ENCODE assay signal across 27 mouse cellular contexts in the genomic region with DNA sequence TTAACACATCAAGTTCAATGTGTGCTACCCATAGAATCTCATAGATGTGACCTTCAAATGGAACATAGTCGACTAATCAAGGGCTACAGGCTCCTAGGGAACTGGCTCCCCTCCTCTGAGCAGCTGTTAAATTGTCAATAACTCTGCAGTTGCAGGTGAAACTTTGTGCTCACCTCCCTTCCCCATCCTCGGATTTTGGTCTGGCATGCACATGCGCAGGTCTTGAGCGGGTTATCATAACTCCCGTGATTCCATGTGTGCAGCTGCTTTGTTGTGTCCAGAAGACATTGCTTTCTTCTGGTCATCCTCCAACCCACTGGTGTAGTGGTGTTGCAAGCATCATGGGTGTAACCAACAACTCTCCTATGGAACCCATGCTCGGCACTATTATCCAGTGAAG. TPM values are rescaled to one million over a fixed set of nuclear protein-coding genes. Genes with fewer than 3 reads are reported as not detected.
"Had no signal": no experiment of that assay in that cellular context is flagged by ENCODE, and none has a peak within 500 bp of the region (broad histone marks: within the 10 kb centered on the region; RNA-seq: fewer than 3 reads in every experiment).

No protein-coding gene starts in this region.

- DNase-seq: gastrocnemius, adult 2 months; gastrocnemius, postnatal 10 days; gastrocnemius, postnatal 25 days; heart, postnatal 14 days; heart, postnatal 4 days; kidney, adult 11 months; kidney, adult 2 months; kidney, adult 9 months; kidney, postnatal 10 days; kidney, postnatal 25 days; kidney, postnatal 4 days; liver, embryonic 13.5 days had no signal

- H3K9ac ChIP-seq: heart, embryonic 13.5 days; heart, embryonic 15.5 days; hindbrain, embryonic 12.5 days; hindbrain, embryonic 14.5 days; intestine, embryonic 15.5 days; kidney, embryonic 15.5 days; limb, embryonic 12.5 days; liver, embryonic 13.5 days had no signal

- ATAC-seq: forebrain, embryonic 16.5 days; hindbrain, embryonic 16.5 days; inflammation-experienced regulatory T-cells, adult 6 months; intestine, embryonic 15.5 days had no signal

- H3K36me3 ChIP-seq: heart, embryonic 13.5 days; heart, embryonic 15.5 days; hindbrain, embryonic 10.5 days; hindbrain, embryonic 12.5 days; intestine, embryonic 15.5 days; kidney, embryonic 15.5 days; limb, embryonic 12.5 days; liver, embryonic 13.5 days had no signal

- H3K4me3 ChIP-seq: gastrocnemius, adult 2 months; heart, adult 2 months; heart, embryonic 13.5 days; heart, embryonic 15.5 days; hindbrain, embryonic 10.5 days; hindbrain, embryonic 12.5 days; intestine, embryonic 15.5 days; kidney, embryonic 15.5 days; layer of hippocampus, adult 2 months; left cerebral cortex, adult 2 months; limb, embryonic 12.5 days; liver, embryonic 13.5 days had no signal

- H3K4me2 ChIP-seq: heart, embryonic 13.5 days; heart, embryonic 15.5 days; hindbrain, embryonic 12.5 days; hindbrain, embryonic 14.5 days; intestine, embryonic 15.5 days; kidney, embryonic 15.5 days; limb, embryonic 12.5 days; liver, embryonic 13.5 days had no signal

- H3K4me1 ChIP-seq: hindbrain, embryonic 12.5 days; intestine, embryonic 15.5 days; limb, embryonic 12.5 days had no signal

- H3K9me3 ChIP-seq: heart, embryonic 15.5 days; hindbrain, embryonic 12.5 days; intestine, embryonic 15.5 days; kidney, embryonic 15.5 days; liver, embryonic 13.5 days had no signal

- H3K27ac ChIP-seq: gastrocnemius, adult 2 months; heart, adult 2 months; heart, embryonic 13.5 days; heart, embryonic 15.5 days; hindbrain, embryonic 10.5 days; hindbrain, embryonic 12.5 days; hindbrain, embryonic 14.5 days; intestine, embryonic 15.5 days; kidney, embryonic 15.5 days; layer of hippocampus, adult 2 months; left cerebral cortex, adult 2 months; limb, embryonic 12.5 days; liver, embryonic 13.5 days had no signal

RNA-seq across cellular contexts. Expression of gene Ephb1, which starts 4.8 kb away (rescaled TPM):
- total RNA-seq: granulocyte monocyte progenitor cell, adult 5-6 weeks had no signal
- polyA plus RNA-seq: inflammation-experienced regulatory T-cells, adult 6 months had no signal
